Mouse (Mus musculus): ENCODE measurements around the gene Gramd1b. TPM values are rescaled to one million over a fixed set of nuclear protein-coding genes. Genes with fewer than 3 reads are reported as not detected.

Gene Gramd1b
- 2.4 and 3.0 TPM in 2 replicates for polyA plus RNA-seq (2016; fragmentation: Nextera tagmentation; extraction: Ambion mirVana)

DNA sequence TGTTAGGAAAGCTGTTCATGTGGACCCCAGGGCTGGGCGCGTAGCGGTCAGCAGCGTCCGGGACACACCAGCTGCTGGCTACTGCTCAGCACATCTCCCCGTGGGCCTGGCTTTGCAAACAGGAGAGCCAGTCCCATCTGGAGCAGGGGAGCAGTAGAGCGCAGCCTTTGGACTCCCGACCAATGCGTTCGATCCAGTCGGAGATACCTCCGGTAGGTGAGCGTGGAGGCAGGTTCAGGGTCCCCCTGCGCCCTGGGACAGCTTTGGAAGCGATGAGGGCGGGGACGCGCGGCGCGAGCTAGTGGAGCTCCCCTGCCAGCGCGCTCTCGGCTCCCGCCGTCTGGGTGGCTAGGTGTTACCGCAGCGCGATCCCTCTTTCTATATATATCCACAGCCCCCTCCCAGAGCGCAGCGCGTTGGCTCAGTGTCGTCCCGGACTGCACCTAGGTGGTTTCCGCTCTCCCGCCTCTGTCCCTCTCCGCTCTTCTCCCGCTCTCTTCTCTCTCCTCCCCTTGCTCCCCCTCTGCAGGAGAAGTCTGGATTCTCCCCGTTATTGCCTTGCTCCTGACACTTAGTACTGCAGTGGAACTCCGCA is at the start of gene Gramd1b:
Gene Gramd1b (minus strand): TSS at position 357 of the 595 bp plus-strand sequence.
- Histone ChIP-seq H3K9me3 (no peaks in the 10 kb centered on the region), H3K4me3 (peak within 1 kb of the TSS; percentile 67), H3K36me3 (replicated peaks) (no peaks in the 10 kb centered on the region), H3K27ac (replicated peaks) (peak within 1 kb of the TSS; percentile 71), H3K27me3 (replicated peaks; ENCODE audit: low read depth, poor library complexity, severe bottlenecking) (peaks cover 45% of the 10 kb centered on the region), H3K4me1 (peaks cover 15% of the 10 kb centered on the region)
- WGBS, result under 1% methylated on average over 40 of the region's 40 CpGs
- peak; percentile 63 for DNase-seq (ENCODE audit: low spot score)

DNA sequence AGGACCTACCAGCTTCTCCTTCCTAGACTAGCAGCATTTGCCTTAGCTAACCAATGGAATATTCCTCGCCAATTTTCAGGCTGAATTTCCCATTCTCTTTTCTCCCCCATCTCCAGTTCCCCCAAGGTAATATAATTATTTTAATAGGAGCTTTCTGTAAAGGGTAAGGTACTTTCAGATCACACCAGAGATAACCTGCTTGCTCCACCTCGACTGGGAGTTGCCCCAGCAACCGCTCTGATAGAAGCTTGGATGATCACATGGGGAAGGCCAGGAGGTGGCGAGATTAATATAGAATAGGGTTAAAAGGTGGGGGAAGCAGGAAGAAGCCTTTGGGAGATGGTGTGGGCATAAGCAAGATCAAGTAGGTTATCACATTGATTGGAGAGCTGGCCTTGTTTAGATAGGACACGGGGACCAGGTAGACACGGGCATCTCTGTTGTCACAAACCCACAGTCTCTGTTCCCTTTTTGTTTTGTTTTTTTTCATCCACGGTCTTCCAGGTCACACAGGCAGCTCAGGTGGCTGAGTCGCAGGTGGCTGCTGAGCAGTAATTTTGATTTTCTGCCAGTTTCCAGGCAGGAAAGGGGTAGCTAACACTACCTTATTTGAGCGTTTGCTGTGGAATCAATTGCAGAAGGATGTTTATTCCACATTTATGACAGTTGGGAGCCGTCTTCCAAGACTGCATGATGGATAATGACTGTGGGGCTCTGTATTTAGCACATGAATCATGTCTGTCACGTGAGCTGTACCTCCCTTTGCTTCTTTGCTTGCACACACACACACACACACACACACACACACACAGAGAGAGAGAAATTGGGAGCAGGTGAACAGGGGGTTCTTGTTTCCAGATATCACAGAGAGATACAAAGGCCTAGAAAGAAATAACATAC is 47.8 kb upstream of the Gramd1b start:
- H3K4me3 ChIP-seq, result no peak overlapping the region
- H3K9me3 ChIP-seq, result no peaks in the 10 kb centered on the region
- no peaks in the 10 kb centered on the region for H3K27me3 ChIP-seq (replicated peaks; ENCODE audit: low read depth, poor library complexity, severe bottlenecking)
- H3K36me3 ChIP-seq (replicated peaks), result no peaks in the 10 kb centered on the region
- DNase-seq (ENCODE audit: low spot score), result no peak
- no peak overlapping the region for H3K27ac ChIP-seq (replicated peaks)
- H3K4me1 ChIP-seq, result peaks cover 18% of the 10 kb centered on the region
- WGBS, result 77% methylated on average over 11 of the region's 11 CpGs

GRCm38 (mm10) chr9:40577132-40577531 is 45.9 kb upstream of the Gramd1b start:
- H3K27ac ChIP-seq (replicated peaks), result no peak overlapping the region
- H3K9me3 ChIP-seq, result no peaks in the 10 kb centered on the region
- H3K4me1 ChIP-seq, result peaks cover 18% of the 10 kb centered on the region
- WGBS, result 73% methylated on average over 7 of the region's 7 CpGs
- no peaks in the 10 kb centered on the region for H3K27me3 ChIP-seq (replicated peaks; ENCODE audit: low read depth, poor library complexity, severe bottlenecking)
- H3K36me3 ChIP-seq (replicated peaks), result no peaks in the 10 kb centered on the region
- DNase-seq (ENCODE audit: low spot score), result no peak
- no peak overlapping the region for H3K4me3 ChIP-seq

- H3K27me3 ChIP-seq (replicated peaks; ENCODE audit: low read depth, poor library complexity, severe bottlenecking), result no peaks in the 10 kb centered on the region
- H3K27ac ChIP-seq (replicated peaks), result no peak overlapping the region
- DNase-seq (ENCODE audit: low spot score), result peak; percentile 16
- WGBS, result 63% methylated on average over 14 of the region's 14 CpGs
- peaks cover 21% of the 10 kb centered on the region for H3K4me1 ChIP-seq
- H3K36me3 ChIP-seq (replicated peaks), result no peaks in the 10 kb centered on the region
- no peaks in the 10 kb centered on the region for H3K9me3 ChIP-seq
- no peak overlapping the region for H3K4me3 ChIP-seq
These were observed 44.1 kb upstream of the Gramd1b start for GRCm38 (mm10) chr9:40575053-40575985.

DNA sequence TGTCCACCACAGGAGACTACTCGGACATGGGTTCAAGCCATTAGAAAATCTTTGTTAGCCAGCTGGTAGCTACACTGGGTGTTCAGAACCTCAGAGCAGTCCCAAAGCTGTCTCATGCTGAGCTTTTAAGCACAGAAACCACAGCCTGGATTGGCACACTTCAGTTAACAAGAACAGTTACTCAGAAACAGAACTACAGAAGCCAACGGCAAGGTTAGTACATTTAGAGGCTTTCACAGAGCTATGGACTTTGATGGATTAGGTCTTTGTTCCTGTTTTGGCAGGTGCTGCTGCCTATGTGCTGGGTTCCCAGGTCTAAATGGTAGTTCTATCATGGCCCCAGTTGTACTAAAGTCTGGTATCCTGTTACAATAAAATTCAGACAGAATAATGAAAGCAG is 40.1 kb upstream of the Gramd1b start:
- Histone ChIP-seq H3K4me1 (peaks cover 17% of the 10 kb centered on the region), H3K4me3 (no peak overlapping the region), H3K27me3 (replicated peaks; ENCODE audit: low read depth, poor library complexity, severe bottlenecking) (0 out of 2 replicates have a peak, but pooled peaks cover 4% of the 10 kb centered on the region), H3K27ac (replicated peaks) (no peak overlapping the region), H3K36me3 (replicated peaks) (no peaks in the 10 kb centered on the region), H3K9me3 (no peaks in the 10 kb centered on the region)
- DNase-seq (ENCODE audit: low spot score), result no peak
- 77% methylated on average over 2 of the region's 2 CpGs for WGBS

GRCm38 (mm10) chr9:40568070-40568469 is 36.9 kb upstream of the Gramd1b start:
- H3K4me1 ChIP-seq, result peaks cover 5% of the 10 kb centered on the region; the same call in 1 of the 2 replicates
- 0 out of 2 replicates have a peak, but pooled peaks cover 4% of the 10 kb centered on the region for H3K27me3 ChIP-seq (replicated peaks; ENCODE audit: low read depth, poor library complexity, severe bottlenecking)
- no peaks in the 10 kb centered on the region for H3K9me3 ChIP-seq
- WGBS, result 80% methylated on average over 8 of the region's 8 CpGs
- H3K36me3 ChIP-seq (replicated peaks), result no peaks in the 10 kb centered on the region
- no peak overlapping the region for H3K27ac ChIP-seq (replicated peaks)
- DNase-seq (ENCODE audit: low spot score), result no peak
- H3K4me3 ChIP-seq, result no peak overlapping the region

GRCm38 (mm10) chr9:40563750-40564149 is 32.6 kb upstream of the Gramd1b start:
- no peak for DNase-seq (ENCODE audit: low spot score)
- Histone ChIP-seq H3K9me3 (no peaks in the 10 kb centered on the region), H3K27ac (replicated peaks) (no peak overlapping the region), H3K27me3 (replicated peaks; ENCODE audit: low read depth, poor library complexity, severe bottlenecking) (0 out of 2 replicates have a peak, but pooled peaks cover 4% of the 10 kb centered on the region), H3K4me1 (no peaks in the 10 kb centered on the region), H3K4me3 (no peak overlapping the region), H3K36me3 (replicated peaks) (no peaks in the 10 kb centered on the region)

- Histone ChIP-seq H3K27ac (replicated peaks) (no peak overlapping the region), H3K9me3 (no peaks in the 10 kb centered on the region), H3K27me3 (replicated peaks; ENCODE audit: low read depth, poor library complexity, severe bottlenecking) (no peaks in the 10 kb centered on the region), H3K4me1 (no peaks in the 10 kb centered on the region), H3K4me3 (no peak overlapping the region), H3K36me3 (replicated peaks) (no peaks in the 10 kb centered on the region)
- WGBS, result 83% methylated on average over 7 of the region's 7 CpGs
- no peak for DNase-seq (ENCODE audit: low spot score)
These were observed 28.5 kb upstream of the Gramd1b start for GRCm38 (mm10) chr9:40559646-40560045.

DNA sequence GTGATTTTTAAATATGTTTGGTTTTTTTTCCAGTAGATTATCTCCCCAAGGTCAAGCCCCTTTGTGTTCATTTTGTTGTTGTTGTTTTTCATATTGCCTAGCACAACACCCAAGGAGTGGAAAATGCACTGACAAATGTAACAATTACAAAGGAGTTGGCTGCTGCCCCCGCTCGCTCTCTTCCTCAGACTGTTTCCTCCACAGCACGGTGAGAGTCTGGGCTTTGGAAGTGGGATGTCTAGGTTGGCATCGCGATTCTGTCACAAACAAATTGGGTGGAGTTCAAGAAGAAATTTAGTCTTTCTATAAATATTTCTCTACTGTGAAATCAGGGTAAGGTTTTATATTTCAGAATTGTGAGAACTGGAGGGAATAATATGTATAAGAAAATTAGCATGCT is 26.6 kb upstream of the Gramd1b start:
- 88% methylated on average over 5 of the region's 5 CpGs for WGBS
- H3K27ac ChIP-seq (replicated peaks), result no peak overlapping the region

DNA sequence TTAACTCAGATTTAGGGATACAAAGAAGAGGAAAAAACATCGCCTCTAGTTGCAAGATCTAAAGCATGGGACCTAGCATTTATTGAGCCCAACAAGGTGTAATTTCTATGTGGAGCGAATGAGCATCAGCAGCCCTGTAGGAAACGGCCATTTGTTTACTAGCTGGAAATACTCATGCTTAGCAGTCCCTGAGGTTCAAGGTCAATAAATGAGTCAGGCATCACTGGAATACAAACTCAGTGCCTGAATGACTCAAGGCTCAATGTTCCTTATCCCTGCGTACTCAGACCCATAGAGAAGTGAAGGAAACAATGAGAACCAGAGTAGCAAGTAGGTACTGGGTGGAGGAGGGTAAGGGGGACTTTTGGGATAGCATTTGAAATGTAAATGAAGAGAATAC is 25.2 kb upstream of the Gramd1b start:
- WGBS, result 73% methylated on average over 4 of the region's 4 CpGs
- no peaks in the 10 kb centered on the region for H3K9me3 ChIP-seq
- no peak overlapping the region for H3K27ac ChIP-seq (replicated peaks)
- H3K27me3 ChIP-seq (replicated peaks; ENCODE audit: low read depth, poor library complexity, severe bottlenecking), result no peaks in the 10 kb centered on the region
- H3K36me3 ChIP-seq (replicated peaks), result no peaks in the 10 kb centered on the region
- DNase-seq (ENCODE audit: low spot score), result no peak
- H3K4me3 ChIP-seq, result no peak overlapping the region
- no peaks in the 10 kb centered on the region for H3K4me1 ChIP-seq

More for the DNA sequence above, 26.6 kb upstream of the Gramd1b start:
- Histone ChIP-seq H3K27me3 (replicated peaks; ENCODE audit: low read depth, poor library complexity, severe bottlenecking) (no peaks in the 10 kb centered on the region), H3K4me1 (no peaks in the 10 kb centered on the region), H3K4me3 (no peak overlapping the region), H3K36me3 (replicated peaks) (no peaks in the 10 kb centered on the region), H3K9me3 (no peaks in the 10 kb centered on the region)
- DNase-seq (ENCODE audit: low spot score), result no peak

GRCm38 (mm10) chr9:40555243-40555642 is 24.1 kb upstream of the Gramd1b start:
- H3K4me1 ChIP-seq, result no peaks in the 10 kb centered on the region
- H3K9me3 ChIP-seq, result no peaks in the 10 kb centered on the region
- H3K27me3 ChIP-seq (replicated peaks; ENCODE audit: low read depth, poor library complexity, severe bottlenecking), result no peaks in the 10 kb centered on the region
- no peak for DNase-seq (ENCODE audit: low spot score)
- H3K27ac ChIP-seq (replicated peaks), result no peak overlapping the region
- no peaks in the 10 kb centered on the region for H3K36me3 ChIP-seq (replicated peaks)
- no peak overlapping the region for H3K4me3 ChIP-seq
- 72% methylated on average over 5 of the region's 5 CpGs for WGBS

- Histone ChIP-seq H3K36me3 (replicated peaks) (no peaks in the 10 kb centered on the region), H3K27ac (replicated peaks) (no peak overlapping the region), H3K9me3 (no peaks in the 10 kb centered on the region), H3K4me1 (no peaks in the 10 kb centered on the region), H3K4me3 (no peak overlapping the region), H3K27me3 (replicated peaks; ENCODE audit: low read depth, poor library complexity, severe bottlenecking) (no peaks in the 10 kb centered on the region)
- no peak for DNase-seq (ENCODE audit: low spot score)
- 81% methylated on average over 5 of the region's 5 CpGs for WGBS
These were observed 16.7 kb upstream of the Gramd1b start for GRCm38 (mm10) chr9:40547876-40548275.

All from embryonic facial prominence, embryonic 10.5 days (tissue).